ENCODE assay signal across 8 mouse cellular contexts in genomic region chr11:70688372-70688771, GRCm38 (mm10). TPM values are rescaled to one million over a fixed set of nuclear protein-coding genes. Genes with fewer than 3 reads are reported as not detected.
DNase-seq lines count a peak whose midpoint lies in the region; ATAC-seq and TF ChIP-seq lines count a peak whose summit lies in the region.

No protein-coding gene starts in this region.

- H3K4me3 ChIP-seq in spleen, adult 2 months (ENCODE audit: extremely low read depth, insufficient read depth, insufficient read length), result peak overlapping the region; percentile 90; the same call in 1 of the 2 replicates
- peak overlapping the region; percentile 68 for H3K4me3 ChIP-seq in limb, embryonic 15.5 days

- peaks cover 6% of the 10 kb centered on the region; the same call in 1 of the 2 replicates for H3K4me1 ChIP-seq in spleen, adult 2 months (ENCODE audit: control insufficient read depth, insufficient read depth, insufficient read length)
- H3K4me1 ChIP-seq in limb, embryonic 15.5 days, result peaks cover 23% of the 10 kb centered on the region

- TF ChIP-seq CTCF in spleen, adult 2 months (IDR thresholded peaks at IDR 0.05; ENCODE audit: extremely low read depth, insufficient read depth, insufficient read length, insufficient replicate concordance), result no peak

- peak overlapping the region; percentile 73; the same call in 1 of the 2 replicates for H3K9ac ChIP-seq in limb, embryonic 15.5 days

- WGBS in spleen, adult 2 months, result 47% methylated on average over 8 of the region's 8 CpGs
- WGBS in limb, embryonic 15.5 days, result 17% methylated on average over 8 of the region's 8 CpGs

- H3K36me3 ChIP-seq in spleen, adult 2 months (ENCODE audit: control insufficient read depth, insufficient read depth, low read length), result peaks cover 7% of the 10 kb centered on the region
- peaks cover 22% of the 10 kb centered on the region for H3K36me3 ChIP-seq in limb, embryonic 15.5 days

- DNase-seq in adrenal gland, postnatal 14 days, result peak; percentile 36
- no peak for DNase-seq in adrenal gland, adult 18-20 months (ENCODE audit: low spot score in 2 of 2)
- DNase-seq in spleen, adult 2 months (ENCODE audit: low read depth in 1 of 2, low spot score in 2 of 2), result no peak
- DNase-seq in spleen, postnatal 36 days (ENCODE audit: low spot score in 2 of 2), result no peak
- DNase-seq in layer of hippocampus, postnatal 14 days (ENCODE audit: low spot score in 2 of 2), result no peak

- H3K27ac ChIP-seq in spleen, adult 2 months (ENCODE audit: insufficient read depth, low read length), result peak overlapping the region; percentile 89
- H3K27ac ChIP-seq in limb, embryonic 15.5 days, result peak overlapping the region; percentile 90

- TF ChIP-seq POLR2A in spleen, adult 2 months (IDR thresholded peaks at IDR 0.05; ENCODE audit: low read depth, low read length), result no peak

- peak overlapping the region; percentile 77 for H3K4me2 ChIP-seq in limb, embryonic 15.5 days

- H3K27me3 ChIP-seq in spleen, adult 2 months (ENCODE audit: control insufficient read depth, insufficient read depth, low read length), result no peaks in the 10 kb centered on the region
- H3K27me3 ChIP-seq in limb, embryonic 15.5 days, result no peaks in the 10 kb centered on the region

- H3K9me3 ChIP-seq in limb, embryonic 15.5 days, result no peaks in the 10 kb centered on the region

- no peak for ATAC-seq in limb, embryonic 15.5 days (ENCODE audit: insufficient number of reproducible peaks, low FRiP score, low TSS enrichment, low read depth)
- ATAC-seq in activated CD4-positive, CD25-positive, alpha-beta regulatory T cell, adult 4 months, result no peak
- no peak for ATAC-seq in megakaryocyte-erythroid progenitor cell, adult 5-6 weeks (replicated peaks; ENCODE audit: low FRiP score, low TSS enrichment, poor library complexity, severe bottlenecking)

RNA-seq across cellular contexts. Expression of gene Camta2, which starts 0.5 kb away (rescaled TPM):
- total RNA-seq in adrenal gland, postnatal 14 days (2021), result 38.8 and 41.8 TPM in 2 replicates
- 10 to 100 TPM; 43.7 to 54.7 TPM for total RNA-seq in adrenal gland, adult 18-20 months (2021)
- 36.6 and 38.8 TPM in 2 replicates for polyA plus RNA-seq in spleen, adult 2 months (2012; rRNA removed)
- 12.9 and 14.8 TPM in 2 replicates for polyA plus RNA-seq in limb, embryonic 15.5 days (2015; fragmentation: Nextera tagmentation; extraction: Ambion mirVana)
- 10 to 100 TPM; 11.3 to 14.0 TPM for polyA plus RNA-seq in activated CD4-positive, CD25-positive, alpha-beta regulatory T cell, adult 4 months (2017; shearing (Covaris generic))
- total RNA-seq in megakaryocyte-erythroid progenitor cell, adult 5-6 weeks (2014; fragmentation: Nextera tagmentation), result 14.6 and 17.4 TPM in 2 replicates
- 0.91 and 7.1 TPM in 2 replicates for total RNA-seq in megakaryocyte-erythroid progenitor cell, adult 5-6 weeks (2017)
- 100 to 1,000 TPM; 288 to 296 TPM for total RNA-seq in layer of hippocampus, postnatal 14 days (2021)

RNA-seq across cellular contexts. Expression of gene Inca1, which starts 11.6 kb away (rescaled TPM):
- 15.2 and 15.8 TPM in 2 replicates for total RNA-seq in adrenal gland, postnatal 14 days (2021)
- total RNA-seq in adrenal gland, adult 18-20 months (2021), result 10 to 100 TPM in 1 of 2 experiments, 1 to 10 TPM in 1; 6.8 to 14.0 TPM
- 0.70 and 0.76 TPM in 2 replicates for polyA plus RNA-seq in spleen, adult 2 months (2012; rRNA removed)
- polyA plus RNA-seq in limb, embryonic 15.5 days (2015; fragmentation: Nextera tagmentation; extraction: Ambion mirVana), result 0.91 and 2.1 TPM in 2 replicates
- polyA plus RNA-seq in activated CD4-positive, CD25-positive, alpha-beta regulatory T cell, adult 4 months (2017; shearing (Covaris generic)), result under 1 TPM in 1 of 2 experiments, not detected in 1; 0.63 TPM
- 0.69 TPM in 1 of 2 replicates, not detected in the other for total RNA-seq in megakaryocyte-erythroid progenitor cell, adult 5-6 weeks (2014; fragmentation: Nextera tagmentation)
- total RNA-seq in megakaryocyte-erythroid progenitor cell, adult 5-6 weeks (2017), result 0.42 TPM in 1 of 2 replicates, not detected in the other
- 1 to 10 TPM; 1.9 to 2.1 TPM for total RNA-seq in layer of hippocampus, postnatal 14 days (2021)

RNA-seq across cellular contexts. Expression of gene Kif1c, which starts 12.0 kb away (rescaled TPM):
- total RNA-seq in adrenal gland, postnatal 14 days (2021), result 154 and 159 TPM in 2 replicates
- 100 to 1,000 TPM; 153 to 212 TPM for total RNA-seq in adrenal gland, adult 18-20 months (2021)
- 17.5 and 19.5 TPM in 2 replicates for polyA plus RNA-seq in spleen, adult 2 months (2012; rRNA removed)
- 4.3 and 5.3 TPM in 2 replicates for polyA plus RNA-seq in limb, embryonic 15.5 days (2015; fragmentation: Nextera tagmentation; extraction: Ambion mirVana)
- polyA plus RNA-seq in activated CD4-positive, CD25-positive, alpha-beta regulatory T cell, adult 4 months (2017; shearing (Covaris generic)), result 1 to 10 TPM; 1.5 TPM
- total RNA-seq in megakaryocyte-erythroid progenitor cell, adult 5-6 weeks (2014; fragmentation: Nextera tagmentation), result 3.9 and 8.3 TPM in 2 replicates
- 5.4 and 13.2 TPM in 2 replicates for total RNA-seq in megakaryocyte-erythroid progenitor cell, adult 5-6 weeks (2017)
- 10 to 100 TPM; 66.2 to 68.4 TPM for total RNA-seq in layer of hippocampus, postnatal 14 days (2021)

RNA-seq across cellular contexts. Expression of gene Spag7, which starts 19.2 kb away (rescaled TPM):
- total RNA-seq in adrenal gland, postnatal 14 days (2021), result 72.5 and 77.1 TPM in 2 replicates
- 10 to 100 TPM; 70.4 to 91.3 TPM for total RNA-seq in adrenal gland, adult 18-20 months (2021)
- 20.0 and 20.2 TPM in 2 replicates for polyA plus RNA-seq in spleen, adult 2 months (2012; rRNA removed)
- polyA plus RNA-seq in limb, embryonic 15.5 days (2015; fragmentation: Nextera tagmentation; extraction: Ambion mirVana), result 149 and 172 TPM in 2 replicates
- 100 to 1,000 TPM; 126 to 150 TPM for polyA plus RNA-seq in activated CD4-positive, CD25-positive, alpha-beta regulatory T cell, adult 4 months (2017; shearing (Covaris generic))
- 61.3 and 88.7 TPM in 2 replicates for total RNA-seq in megakaryocyte-erythroid progenitor cell, adult 5-6 weeks (2014; fragmentation: Nextera tagmentation)
- 59.9 and 60.5 TPM in 2 replicates for total RNA-seq in megakaryocyte-erythroid progenitor cell, adult 5-6 weeks (2017)
- total RNA-seq in layer of hippocampus, postnatal 14 days (2021), result 10 to 100 TPM; 45.8 to 53.7 TPM

RNA-seq across cellular contexts. Expression of gene Eno3, which starts 31.4 kb away (rescaled TPM):
- total RNA-seq in adrenal gland, postnatal 14 days (2021), result 14.9 and 21.4 TPM in 2 replicates
- 10 to 100 TPM; 29.0 to 44.2 TPM for total RNA-seq in adrenal gland, adult 18-20 months (2021)
- 15.3 and 20.0 TPM in 2 replicates for polyA plus RNA-seq in spleen, adult 2 months (2012; rRNA removed)
- 71.5 and 252 TPM in 2 replicates for polyA plus RNA-seq in limb, embryonic 15.5 days (2015; fragmentation: Nextera tagmentation; extraction: Ambion mirVana)
- 10 to 100 TPM; 20.9 to 21.4 TPM for polyA plus RNA-seq in activated CD4-positive, CD25-positive, alpha-beta regulatory T cell, adult 4 months (2017; shearing (Covaris generic))
- 16.7 and 33.7 TPM in 2 replicates for total RNA-seq in megakaryocyte-erythroid progenitor cell, adult 5-6 weeks (2014; fragmentation: Nextera tagmentation)
- 8.4 and 16.5 TPM in 2 replicates for total RNA-seq in megakaryocyte-erythroid progenitor cell, adult 5-6 weeks (2017)
- 10 to 100 TPM in 1 of 2 experiments, 1 to 10 TPM in 1; 5.9 to 10.1 TPM for total RNA-seq in layer of hippocampus, postnatal 14 days (2021)

Comparison
In these comparisons a context has a peak if more than half of its experiments do, and no peak if none do; other contexts are left out.
1. RNA of gene Kif1c, which starts 12.0 kb away (total RNA-seq): 153 to 212 TPM in adrenal gland, adult 18-20 months, 154 to 159 TPM in adrenal gland, postnatal 14 days and 66.2 to 68.4 TPM in layer of hippocampus, postnatal 14 days; 3.9 to 13.2 TPM in megakaryocyte-erythroid progenitor cell, adult 5-6 weeks; every median in the first group is over 4 times any median in the second.